Mouse (Mus musculus) lung, adult 2 months (tissue): ENCODE data around the gene Arxes1. TPM values are rescaled to one million over a fixed set of nuclear protein-coding genes. Genes with fewer than 3 reads are reported as not detected.
"Not testable (repeated sequence)": the region's sequence is repeated elsewhere in the genome, so short reads cannot be mapped to it uniquely, and the experiment has no call there.

ENCODE experiments used
- DNase-seq: peaks from one replicate; pipeline ENCODE4 v3.0.0; 2022
- H3K4me1 ChIP-seq: fragments of 200-500 bp; 2 replicates; pipeline ENCODE4 v1.6.1; 2011; ENCODE audit warnings: low read length; ENCODE audit not compliant: control insufficient read depth, insufficient read depth
- H3K4me3 ChIP-seq: fragments of 200-500 bp; replicated peaks from 2 replicates; pipeline ENCODE3; 2011; ENCODE audit warnings: low read depth, mild to moderate bottlenecking, control low read depth, low read length; ENCODE audit errors: extremely low read depth
- CTCF ChIP-seq: fragments of 200-500 bp; IDR thresholded peaks from 2 replicates; pipeline ENCODE4 v1.5.1; 2011; ENCODE audit warnings: mild to moderate bottlenecking, low read length, control low read depth; ENCODE audit not compliant: insufficient read depth
- POLR2A ChIP-seq: fragments of 200-500 bp; IDR thresholded peaks from 2 replicates; pipeline ENCODE4 v1.6.1; 2011; ENCODE audit warnings: low read depth, mild to moderate bottlenecking, control low read depth, low read length, borderline replicate concordance; ENCODE audit errors: extremely low read depth
- WGBS: fragments of 180-500 bp; shearing (Covaris S2); methylation state at CpG from one replicate; pipeline ENCODE4 v1.1.7; 2018; 5-methylcytosine and 5-hydroxymethylcytosine counted together
- polyA plus RNA-seq: library from polyadenylated mRNA; depleted of rRNA; stranded (reverse); fragments of >200 nt; gene quantifications from 2 replicates; pipeline ENCODE4 v1.2.3, GENCODE M21; 2012; rRNA removed

The Arxes1 gene
- polyA plus RNA-seq: 1.1 and 1.8 TPM in 2 replicates

- not testable (repeated sequence) for H3K4me3 ChIP-seq, H3K4me1 ChIP-seq, DNase-seq
- WGBS: 24% methylated on average over 18 of the region's 49 CpGs
Observed at GRCm38 (mm10) chrX:136032799-136033763, at the start of gene Arxes1. TSS of gene Arxes1 (plus strand) at chrX:136033367.

GRCm38 (mm10) chrX:135984539-135985260 lies 48.5 kb upstream of the Arxes1 start:
- DNase-seq: no peak
- Histone ChIP-seq H3K4me1 (no peaks in the 10 kb centered on the region), H3K4me3 (no peak overlapping the region)
- WGBS: 75% methylated on average over 6 of the region's 6 CpGs
- no peak for TF ChIP-seq CTCF

- no peak for DNase-seq
- Histone ChIP-seq H3K4me3 (no peak overlapping the region), H3K4me1 (no peaks in the 10 kb centered on the region)
- WGBS: 92% methylated on average over 3 of the region's 3 CpGs
- no peak for TF ChIP-seq CTCF
- no peak for TF ChIP-seq POLR2A
Observed at GRCm38 (mm10) chrX:135986267-135986666, 46.9 kb upstream of the Arxes1 start.

- 62% methylated on average over 2 of the region's 2 CpGs for WGBS
- H3K4me1 ChIP-seq: no peaks in the 10 kb centered on the region
- TF ChIP-seq CTCF: no peak
- H3K4me3 ChIP-seq: no peak overlapping the region
- DNase-seq: no peak
Observed at GRCm38 (mm10) chrX:135990661-135991060, 42.5 kb upstream of the Arxes1 start.

GRCm38 (mm10) chrX:135993192-135993594 lies 40.0 kb upstream of the Arxes1 start:
- H3K4me1 ChIP-seq, DNase-seq, H3K4me3 ChIP-seq: not testable (repeated sequence)
- 66% methylated on average over 2 of the region's 3 CpGs for WGBS

- DNase-seq: peak; percentile 11
- H3K4me1 ChIP-seq, H3K4me3 ChIP-seq: not testable (repeated sequence)
- 10% methylated on average over 17 of the region's 39 CpGs for WGBS
Observed at GRCm38 (mm10) chrX:135993664-135994119, 39.5 kb upstream of the Arxes1 start, which contains the start of gene Arxes2. TSS of gene Arxes2 (plus strand) at chrX:135993824.

GRCm38 (mm10) chrX:136007199-136007843 lies 25.8 kb upstream of the Arxes1 start:
- H3K4me3 ChIP-seq: no peak overlapping the region
- DNase-seq: no peak
- TF ChIP-seq CTCF: no peak
- no peak for TF ChIP-seq POLR2A
- no peaks in the 10 kb centered on the region for H3K4me1 ChIP-seq
- 64% methylated on average over 5 of the region's 5 CpGs for WGBS

GRCm38 (mm10) chrX:136014392-136014791 lies 18.8 kb upstream of the Arxes1 start:
- TF ChIP-seq CTCF (no peak), POLR2A (no peak)
- no peak for DNase-seq
- no peaks in the 10 kb centered on the region for H3K4me1 ChIP-seq
- WGBS: 31% methylated on average over 2 of the region's 2 CpGs
- no peak overlapping the region for H3K4me3 ChIP-seq

GRCm38 (mm10) chrX:136030331-136030730 lies 2.8 kb upstream of the Arxes1 start:
- no peak overlapping the region for H3K4me3 ChIP-seq
- 64% methylated on average over 1 of the region's 1 CpGs for WGBS
- no peak for DNase-seq
- H3K4me1 ChIP-seq: no peaks in the 10 kb centered on the region
- TF ChIP-seq POLR2A: no peak
- TF ChIP-seq CTCF: no peak

GRCm38 (mm10) chrX:136043726-136044125 lies 10.6 kb downstream of the Arxes1 start:
- Histone ChIP-seq H3K4me1 (no peaks in the 10 kb centered on the region), H3K4me3 (no peak overlapping the region)
- TF ChIP-seq CTCF: no peak
- TF ChIP-seq POLR2A: no peak
- WGBS: 87% methylated on average over 1 of the region's 1 CpGs
- no peak for DNase-seq
